Mouse (Mus musculus) thymus, adult 2 months (tissue): ENCODE results near the gene 4930503B20Rik.

Source experiments
- CTCF ChIP-seq: fragments of 200-500 bp; IDR thresholded peaks from 2 replicates; pipeline ENCODE4 v1.5.1; 2012; ENCODE audit warnings: mild to moderate bottlenecking, control low read depth, low read length, moderate library complexity, borderline replicate concordance; ENCODE audit not compliant: control insufficient read depth, poor library complexity, insufficient read depth; ENCODE audit errors: extremely low read depth
- POLR2A ChIP-seq: fragments of 200-500 bp; IDR thresholded peaks from 2 replicates; pipeline ENCODE4 v1.6.1; 2012; ENCODE audit warnings: mild to moderate bottlenecking, low read length, control low read depth, moderate library complexity; ENCODE audit not compliant: control insufficient read depth, poor library complexity, insufficient read depth; ENCODE audit errors: extremely low read depth

DNA sequence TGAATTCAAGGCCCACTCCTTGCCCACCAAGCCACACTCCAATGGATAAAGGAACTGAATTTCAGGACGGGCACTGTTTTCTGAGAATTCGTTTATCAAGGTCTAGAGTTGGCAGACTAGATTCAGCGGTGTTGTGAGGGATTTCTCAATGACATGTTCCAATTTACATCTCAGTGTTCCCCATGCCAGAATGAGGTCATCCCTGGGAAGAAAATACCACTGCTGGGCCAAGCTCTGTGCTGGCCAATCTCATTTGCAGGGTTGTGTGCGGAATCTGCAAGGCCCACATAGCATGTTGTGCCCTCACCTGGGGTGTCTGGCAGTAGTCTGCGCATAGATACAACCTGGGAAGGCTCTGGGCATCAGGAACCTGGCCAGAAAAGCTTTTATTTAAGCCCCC, 8.2 kb upstream of the 4930503B20Rik start:
- TF ChIP-seq CTCF (no peak), POLR2A (no peak)
